Mouse (Mus musculus) frontal cortex, postnatal 10 days (tissue): Measurements from ENCODE around the gene Adamts4.

Source experiments
- DNase-seq, 2 experiments: peaks; one replicate each; pipeline ENCODE4 v3.0.0; 2022; ENCODE audit warnings: low spot score in 2 of 2, mixed read lengths in 1 of 2

The Adamts4 gene

DNA sequence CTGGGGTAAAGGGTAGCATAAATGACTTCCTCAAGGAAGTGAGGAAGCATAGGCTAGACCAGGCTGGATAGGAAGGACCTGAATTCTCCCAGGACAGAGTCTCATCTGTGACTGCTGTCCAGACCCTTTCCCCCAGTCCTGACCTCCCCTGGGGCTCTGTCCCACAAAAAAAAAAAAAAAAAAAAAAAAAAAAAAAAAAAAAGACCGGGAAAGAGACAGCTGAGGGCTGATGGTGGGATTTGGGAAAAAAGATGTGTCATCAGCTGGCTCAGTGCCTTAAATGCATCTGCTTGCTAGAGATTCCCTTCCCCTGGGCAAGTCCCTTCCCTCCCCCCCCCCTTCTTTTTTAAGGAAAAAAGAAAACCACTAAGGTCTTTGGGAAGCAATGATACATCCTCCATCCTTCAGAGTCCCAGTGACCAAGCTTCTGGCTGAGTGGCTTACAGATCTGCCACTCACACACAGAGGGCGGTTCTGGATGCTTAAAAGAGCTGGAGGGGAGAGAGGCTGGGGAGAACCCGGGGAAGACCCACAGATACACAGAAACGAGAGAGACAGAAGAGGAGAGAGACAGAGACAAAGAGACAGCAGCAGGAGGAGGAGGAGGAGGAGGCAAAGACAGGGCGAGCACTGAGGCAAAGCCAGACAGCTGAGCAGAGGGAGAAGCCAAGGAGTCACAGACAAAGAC lies at the start of gene Adamts4:
Gene Adamts4 (plus strand): TSS at position 509 of the 688 bp plus-strand sequence.
- DNase-seq, result peak in 1 of 2 experiments; percentile 53

- no peak for DNase-seq
These were observed 49.5 kb upstream of the Adamts4 start for GRCm38 (mm10) chr1:171200769-171201168.

GRCm38 (mm10) chr1:171203471-171204248 lies 46.6 kb upstream of the Adamts4 start:
- DNase-seq, result no peak

- DNase-seq, result no peak
These were observed 46.0 kb upstream of the Adamts4 start for GRCm38 (mm10) chr1:171204249-171204644.

DNA sequence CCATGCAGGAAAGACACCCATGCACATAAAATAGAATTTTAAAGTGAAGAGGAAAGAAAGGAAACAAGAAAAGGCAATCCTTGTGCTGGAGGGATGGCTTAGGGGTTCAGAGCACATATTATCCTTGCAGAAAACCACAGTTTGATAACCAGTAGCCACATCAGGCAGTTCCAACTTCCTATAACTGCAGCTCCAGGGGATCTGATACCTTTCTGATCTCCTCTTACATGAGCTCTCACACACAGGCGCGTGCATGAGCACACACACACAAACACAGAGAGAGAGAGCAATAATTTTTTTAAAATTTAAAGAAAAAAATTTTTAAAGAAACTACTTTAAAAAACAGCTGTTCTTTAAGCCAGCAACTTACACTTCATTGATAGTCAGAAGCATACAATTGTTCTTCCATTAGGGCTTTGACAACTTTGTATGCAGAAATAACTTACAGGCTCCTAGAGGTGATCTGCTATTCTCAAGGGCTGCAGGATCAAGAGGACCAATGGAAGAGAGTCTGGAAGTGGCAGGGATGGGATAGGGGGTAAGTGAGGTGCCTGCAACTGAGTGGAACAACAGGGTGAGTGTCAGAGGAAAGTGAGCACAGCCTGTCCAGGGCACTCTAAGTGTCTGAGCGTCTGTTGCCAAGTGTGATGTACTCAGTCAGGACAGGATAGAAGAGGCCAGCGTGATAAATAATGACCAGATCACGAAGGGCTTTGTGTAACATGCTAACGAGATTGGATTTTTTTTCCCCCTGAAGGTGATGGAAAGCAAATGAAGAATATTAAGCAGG lies 44.3 kb upstream of the Adamts4 start:
- DNase-seq, result no peak

DNA sequence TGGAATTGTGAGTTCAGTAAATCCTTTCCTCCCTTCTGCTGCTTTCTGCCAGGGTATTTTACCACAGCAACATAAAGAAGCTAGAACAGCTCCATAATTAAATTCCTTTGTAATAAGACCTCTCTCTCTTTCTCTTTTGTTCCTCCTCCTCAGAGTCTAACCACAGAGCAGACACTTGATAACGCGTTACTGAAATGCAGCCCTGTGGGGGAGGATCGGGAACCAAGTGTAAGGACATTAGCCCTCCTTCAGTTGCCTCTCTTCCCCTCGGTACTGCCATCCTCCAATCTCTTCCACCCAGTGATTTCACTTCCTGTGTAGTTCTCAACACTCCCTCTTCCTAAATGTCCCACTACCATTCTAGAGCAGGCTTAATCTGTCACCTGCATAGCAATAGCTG lies 40.8 kb upstream of the Adamts4 start:
- DNase-seq, result no peak

DNA sequence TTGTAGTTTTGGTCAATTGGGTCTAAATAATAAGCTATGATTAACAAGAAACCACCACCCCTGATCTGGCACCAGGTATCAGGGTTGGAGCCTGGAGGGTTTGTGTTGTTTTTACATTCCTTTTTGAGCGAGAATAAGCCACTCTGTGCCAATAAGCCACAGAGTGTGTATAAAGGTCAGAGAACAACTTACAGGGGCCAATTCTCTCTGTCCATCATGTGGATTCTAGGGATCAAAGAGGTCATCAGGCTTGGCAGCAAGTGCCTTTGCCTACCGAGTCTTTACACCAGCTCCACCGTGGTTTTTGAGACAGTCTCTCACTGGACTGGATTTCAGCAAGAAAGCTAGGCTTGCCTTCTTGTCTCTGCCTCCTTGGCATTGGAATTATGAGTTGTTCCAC lies 37.4 kb upstream of the Adamts4 start:
- no peak for DNase-seq

GRCm38 (mm10) chr1:171213801-171214496 lies 36.3 kb upstream of the Adamts4 start, which contains the start of gene Nr1i3:
Nr1i3 (plus strand) TSS chr1:171213970.
- no peak for DNase-seq

- DNase-seq, result no peak
These were observed 33.8 kb upstream of the Adamts4 start for GRCm38 (mm10) chr1:171216241-171216955.

DNA sequence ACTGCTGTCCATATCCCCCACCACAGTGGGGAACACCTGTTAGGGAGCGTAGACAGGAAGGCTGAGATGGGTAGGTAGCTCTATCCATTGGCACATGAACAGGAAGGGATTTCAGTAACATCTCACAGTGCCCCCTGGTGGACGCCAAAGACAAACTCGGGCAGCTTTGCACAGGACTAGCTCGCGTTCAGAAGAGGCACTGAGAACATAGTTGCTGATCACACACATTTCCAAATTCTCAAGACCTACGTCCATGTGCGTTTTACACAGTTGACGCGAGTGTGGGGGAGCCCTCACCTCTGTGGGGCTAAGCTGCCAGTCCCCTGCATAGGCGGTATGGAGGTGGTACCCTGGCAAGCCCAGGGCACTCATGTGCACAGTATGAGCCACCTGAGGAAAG lies 29.4 kb upstream of the Adamts4 start:
- DNase-seq, result peak; percentile 81 to 87

GRCm38 (mm10) chr1:171221281-171222193 lies 28.7 kb upstream of the Adamts4 start:
- peak in 1 of 2 experiments; percentile 45 for DNase-seq

DNA sequence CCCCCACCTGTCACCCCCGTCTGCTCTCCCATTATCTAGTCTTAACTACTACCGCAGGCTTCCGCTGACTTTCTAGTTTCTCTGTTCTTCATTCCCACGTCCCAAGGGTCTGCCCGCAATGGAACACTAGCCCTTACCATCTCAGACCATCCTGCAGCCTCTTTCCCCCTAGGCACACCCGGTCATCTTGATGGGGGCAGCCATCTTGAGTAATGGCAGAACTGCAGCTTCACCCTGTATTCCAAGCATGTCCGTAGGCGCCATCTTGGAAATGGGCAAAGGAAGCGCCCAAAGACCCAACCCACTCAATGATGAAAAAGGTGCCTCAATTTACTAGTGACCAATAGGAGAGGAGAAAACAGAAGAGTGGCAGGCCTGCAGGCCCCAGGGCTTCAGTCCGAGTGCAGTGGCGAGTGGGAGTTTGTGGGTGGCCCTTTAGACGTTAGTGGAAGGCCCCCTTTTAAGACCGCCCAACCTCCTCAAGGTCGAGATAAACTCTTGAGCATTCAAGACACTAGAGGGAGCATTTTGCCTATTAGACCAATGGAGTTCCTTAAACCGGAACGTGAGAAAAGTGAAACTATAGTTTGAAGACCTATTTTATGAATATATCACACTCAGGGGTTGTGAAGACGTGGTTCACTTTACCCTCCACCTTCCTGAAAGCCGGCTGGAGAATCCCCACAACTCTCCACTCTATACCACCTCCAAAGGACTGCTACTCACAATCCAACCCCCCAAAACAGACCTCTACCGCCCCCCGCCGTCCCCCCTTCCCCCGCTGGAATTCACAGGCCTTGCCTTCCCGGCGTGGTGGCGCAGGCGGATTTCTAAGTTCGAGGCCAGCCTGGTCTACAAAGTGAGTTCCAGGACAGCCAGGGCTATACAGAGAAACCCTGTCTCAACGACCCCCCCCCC lies 27.7 kb upstream of the Adamts4 start, which contains the start of gene Tomm40l:
Gene Tomm40l (minus strand): TSS at position 277 of the 918 bp plus-strand sequence.
- peak; percentile 91 to 97 for DNase-seq

GRCm38 (mm10) chr1:171223168-171223567 lies 27.1 kb upstream of the Adamts4 start:
- DNase-seq, result no peak

DNA sequence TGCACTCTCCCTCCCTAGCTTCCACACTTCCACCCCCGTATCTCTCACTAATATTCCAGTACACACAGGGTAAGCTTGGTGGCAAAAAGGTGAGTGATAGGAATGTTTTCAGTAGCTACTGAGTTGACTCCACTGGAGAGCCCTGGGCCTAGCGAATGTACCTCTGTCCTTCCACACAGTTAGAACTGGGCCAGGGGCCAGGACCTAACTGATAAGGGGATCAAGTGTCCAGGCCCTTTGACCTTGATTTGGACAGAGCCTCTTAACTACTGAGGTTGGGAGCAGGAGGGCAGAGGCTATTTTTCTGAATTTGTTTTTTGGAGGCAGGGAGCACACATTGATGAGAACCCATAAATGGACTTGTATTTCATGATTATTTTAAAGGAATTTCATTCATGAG lies 26.4 kb upstream of the Adamts4 start:
- DNase-seq, result no peak

- DNase-seq, result no peak
These were observed 25.4 kb upstream of the Adamts4 start, which contains the start of gene Apoa2 for GRCm38 (mm10) chr1:171224857-171225256. Apoa2 (plus strand) TSS chr1:171225054.

DNA sequence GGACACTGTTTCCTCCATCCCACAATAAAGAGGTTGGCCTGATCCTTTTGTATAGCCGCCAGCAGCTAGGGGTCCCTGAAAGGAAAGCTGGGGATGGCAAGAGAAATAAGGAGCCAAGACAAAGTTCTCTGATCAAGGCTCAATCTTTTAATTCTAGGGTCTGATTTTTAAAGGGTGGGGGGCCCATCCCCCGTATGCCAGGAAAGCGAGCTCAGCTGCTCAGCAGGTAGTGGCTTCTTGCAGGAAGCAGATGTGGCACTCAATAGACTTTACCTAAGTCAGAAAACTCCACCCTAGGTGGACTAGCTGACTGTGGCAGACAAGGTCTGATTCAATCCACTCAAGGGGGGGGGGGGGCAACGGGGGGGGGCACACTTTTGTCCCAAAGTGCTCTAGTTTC lies 23.4 kb upstream of the Adamts4 start:
- no peak for DNase-seq

DNA sequence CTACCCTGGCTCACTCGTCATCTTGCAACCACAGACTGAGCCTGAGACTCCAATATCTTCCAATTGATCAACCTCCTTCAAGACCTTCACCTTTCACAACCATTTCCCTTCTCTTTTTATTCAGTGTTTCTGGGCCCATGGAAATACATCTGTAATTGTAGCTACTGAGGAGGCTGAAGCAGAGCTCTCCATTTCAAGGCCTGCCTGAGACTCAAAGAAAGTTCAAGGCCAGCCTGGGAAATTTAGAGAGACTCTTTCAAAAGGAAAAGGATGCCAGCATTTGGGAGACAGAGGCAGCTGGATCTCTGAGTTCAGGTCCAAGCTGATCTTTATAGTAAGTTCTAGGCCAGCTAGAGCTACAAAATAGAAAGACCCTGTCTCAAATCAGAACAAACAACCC lies 22.3 kb upstream of the Adamts4 start:
- DNase-seq, result no peak

GRCm38 (mm10) chr1:171229750-171230149 lies 20.5 kb upstream of the Adamts4 start:
- DNase-seq, result no peak

DNA sequence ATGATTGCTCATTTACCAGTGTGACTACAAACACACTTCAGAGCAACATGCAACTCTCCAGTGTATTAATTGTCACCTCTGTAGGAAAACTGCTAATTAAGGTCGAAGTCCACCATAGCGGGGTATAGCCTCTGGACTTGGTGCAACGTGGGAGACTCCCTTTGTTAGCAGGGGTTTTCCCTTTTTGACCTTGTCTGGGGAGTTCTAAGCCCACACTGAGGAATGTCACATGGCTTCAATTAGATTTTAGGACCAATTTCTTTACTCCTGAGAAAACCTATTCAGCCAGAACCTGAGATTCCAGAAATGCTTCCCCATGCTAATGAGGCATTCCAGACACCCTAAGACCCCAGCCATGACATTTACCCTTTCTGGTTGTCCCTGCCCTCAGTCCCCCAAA lies 20.0 kb upstream of the Adamts4 start:
- no peak for DNase-seq
